Mouse (Mus musculus): ENCODE data around the gene Gm49384. TPM values are rescaled to one million over a fixed set of nuclear protein-coding genes. Genes with fewer than 3 reads are reported as not detected.

The Gm49384 gene
- not detected in 2 replicates for polyA plus RNA-seq (2012; rRNA removed)

- H3K27ac ChIP-seq (ENCODE audit: insufficient read depth, low read depth, low read length), result no peak within 1 kb of the TSS
- no peak within 1 kb of the TSS for H3K4me3 ChIP-seq (ENCODE audit: low read depth, low read length)
- H3K36me3 ChIP-seq (ENCODE audit: control insufficient read depth, insufficient read depth, low read length), result peaks cover 6% of the 10 kb centered on the region
- no peak for TF ChIP-seq POLR2A (IDR thresholded peaks at IDR 0.05; ENCODE audit: low read depth, low read length)
- TF ChIP-seq CTCF (IDR thresholded peaks at IDR 0.05; ENCODE audit: extremely low read depth, insufficient read length, insufficient replicate concordance, low read depth, low read length), result no peak
- H3K4me1 ChIP-seq (ENCODE audit: control insufficient read depth, insufficient read depth, insufficient read length, low read length), result no peaks in the 10 kb centered on the region
- no peaks in the 10 kb centered on the region for H3K27me3 ChIP-seq (ENCODE audit: control insufficient read depth, insufficient read depth, low read length)
- WGBS, result 84% methylated on average over 16 of the region's 16 CpGs
Observed at GRCm38 (mm10) chr12:69204052-69204833, at the start of gene Gm49384. Gene Gm49384 (minus strand): TSS chr12:69204267.

- H3K27ac ChIP-seq (ENCODE audit: insufficient read depth, low read depth, low read length), result no peak overlapping the region
- TF ChIP-seq POLR2A (IDR thresholded peaks at IDR 0.05; ENCODE audit: low read depth, low read length) (no peak), CTCF (IDR thresholded peaks at IDR 0.05; ENCODE audit: extremely low read depth, insufficient read length, insufficient replicate concordance, low read depth, low read length) (no peak)
- H3K27me3 ChIP-seq (ENCODE audit: control insufficient read depth, insufficient read depth, low read length), result no peaks in the 10 kb centered on the region
- H3K4me3 ChIP-seq (ENCODE audit: low read depth, low read length), result no peak overlapping the region
- no peaks in the 10 kb centered on the region for H3K36me3 ChIP-seq (ENCODE audit: control insufficient read depth, insufficient read depth, low read length)
- 98% methylated on average over 1 of the region's 1 CpGs for WGBS
- H3K4me1 ChIP-seq (ENCODE audit: control insufficient read depth, insufficient read depth, insufficient read length, low read length), result no peaks in the 10 kb centered on the region
Observed at GRCm38 (mm10) chr12:69253806-69254205, 49.7 kb upstream of the Gm49384 start.

- WGBS, result 84% methylated on average over 8 of the region's 8 CpGs
- H3K27ac ChIP-seq (ENCODE audit: insufficient read depth, low read depth, low read length), result no peak overlapping the region
- H3K36me3 ChIP-seq (ENCODE audit: control insufficient read depth, insufficient read depth, low read length), result no peaks in the 10 kb centered on the region
Observed at GRCm38 (mm10) chr12:69250756-69251155, 46.7 kb upstream of the Gm49384 start.

GRCm38 (mm10) chr12:69249766-69250165 lies 45.7 kb upstream of the Gm49384 start:
- Histone ChIP-seq H3K27me3 (ENCODE audit: control insufficient read depth, insufficient read depth, low read length) (no peaks in the 10 kb centered on the region), H3K4me1 (ENCODE audit: control insufficient read depth, insufficient read depth, insufficient read length, low read length) (no peaks in the 10 kb centered on the region), H3K4me3 (ENCODE audit: low read depth, low read length) (no peak overlapping the region), H3K36me3 (ENCODE audit: control insufficient read depth, insufficient read depth, low read length) (no peaks in the 10 kb centered on the region), H3K27ac (ENCODE audit: insufficient read depth, low read depth, low read length) (no peak overlapping the region)
- 89% methylated on average over 4 of the region's 4 CpGs for WGBS
- TF ChIP-seq POLR2A (IDR thresholded peaks at IDR 0.05; ENCODE audit: low read depth, low read length) (no peak), CTCF (IDR thresholded peaks at IDR 0.05; ENCODE audit: extremely low read depth, insufficient read length, insufficient replicate concordance, low read depth, low read length) (no peak)

More at GRCm38 (mm10) chr12:69250756-69251155, 46.7 kb upstream of the Gm49384 start:
- no peak for TF ChIP-seq POLR2A (IDR thresholded peaks at IDR 0.05; ENCODE audit: low read depth, low read length)
- TF ChIP-seq CTCF (IDR thresholded peaks at IDR 0.05; ENCODE audit: extremely low read depth, insufficient read length, insufficient replicate concordance, low read depth, low read length), result no peak
- H3K27me3 ChIP-seq (ENCODE audit: control insufficient read depth, insufficient read depth, low read length), result no peaks in the 10 kb centered on the region
- H3K4me3 ChIP-seq (ENCODE audit: low read depth, low read length), result no peak overlapping the region
- no peaks in the 10 kb centered on the region for H3K4me1 ChIP-seq (ENCODE audit: control insufficient read depth, insufficient read depth, insufficient read length, low read length)

- TF ChIP-seq POLR2A (IDR thresholded peaks at IDR 0.05; ENCODE audit: low read depth, low read length) (peak; percentile 53; the same call in 1 of the 2 replicates), CTCF (IDR thresholded peaks at IDR 0.05; ENCODE audit: extremely low read depth, insufficient read length, insufficient replicate concordance, low read depth, low read length) (no peak)
- H3K36me3 ChIP-seq (ENCODE audit: control insufficient read depth, insufficient read depth, low read length), result no peaks in the 10 kb centered on the region
- no peaks in the 10 kb centered on the region for H3K4me1 ChIP-seq (ENCODE audit: control insufficient read depth, insufficient read depth, insufficient read length, low read length)
- H3K4me3 ChIP-seq (ENCODE audit: low read depth, low read length), result peak overlapping the region; percentile 68
- WGBS, result 1% methylated on average over 54 of the region's 64 CpGs
- H3K27me3 ChIP-seq (ENCODE audit: control insufficient read depth, insufficient read depth, low read length), result no peaks in the 10 kb centered on the region
- H3K27ac ChIP-seq (ENCODE audit: insufficient read depth, low read depth, low read length), result peak overlapping the region; percentile 25; the same call in 1 of the 2 replicates
Observed at GRCm38 (mm10) chr12:69241771-69242431, 37.8 kb upstream of the Gm49384 start.

GRCm38 (mm10) chr12:69241405-69241770 lies 37.3 kb upstream of the Gm49384 start:
- 0% methylated on average over 3 of the region's 3 CpGs for WGBS
- H3K27me3 ChIP-seq (ENCODE audit: control insufficient read depth, insufficient read depth, low read length), result no peaks in the 10 kb centered on the region
- TF ChIP-seq POLR2A (IDR thresholded peaks at IDR 0.05; ENCODE audit: low read depth, low read length) (no peak), CTCF (IDR thresholded peaks at IDR 0.05; ENCODE audit: extremely low read depth, insufficient read length, insufficient replicate concordance, low read depth, low read length) (no peak)
- H3K27ac ChIP-seq (ENCODE audit: insufficient read depth, low read depth, low read length), result no peak overlapping the region
- H3K4me1 ChIP-seq (ENCODE audit: control insufficient read depth, insufficient read depth, insufficient read length, low read length), result no peaks in the 10 kb centered on the region
- no peaks in the 10 kb centered on the region for H3K36me3 ChIP-seq (ENCODE audit: control insufficient read depth, insufficient read depth, low read length)
- peak overlapping the region; percentile 68 for H3K4me3 ChIP-seq (ENCODE audit: low read depth, low read length)

- H3K4me3 ChIP-seq (ENCODE audit: low read depth, low read length), result peak within 1 kb of the TSS; percentile 68
- H3K36me3 ChIP-seq (ENCODE audit: control insufficient read depth, insufficient read depth, low read length), result no peaks in the 10 kb centered on the region
- no peaks in the 10 kb centered on the region for H3K4me1 ChIP-seq (ENCODE audit: control insufficient read depth, insufficient read depth, insufficient read length, low read length)
- 77% methylated on average over 6 of the region's 6 CpGs for WGBS
- H3K27me3 ChIP-seq (ENCODE audit: control insufficient read depth, insufficient read depth, low read length), result no peaks in the 10 kb centered on the region
- TF ChIP-seq CTCF (IDR thresholded peaks at IDR 0.05; ENCODE audit: extremely low read depth, insufficient read length, insufficient replicate concordance, low read depth, low read length), result no peak
- no peak for TF ChIP-seq POLR2A (IDR thresholded peaks at IDR 0.05; ENCODE audit: low read depth, low read length)
- peak within 1 kb of the TSS; percentile 25; the same call in 1 of the 2 replicates for H3K27ac ChIP-seq (ENCODE audit: insufficient read depth, low read depth, low read length)
Observed at GRCm38 (mm10) chr12:69240876-69241275, 36.8 kb upstream of the Gm49384 start, which contains the start of gene Klhdc1. Gene Klhdc1 (plus strand): TSS chr12:69241176.

Data from small intestine, adult 2 months (tissue).